Mouse (Mus musculus): ENCODE measurements around the gene Brinp2. TPM values are rescaled to one million over a fixed set of nuclear protein-coding genes. Genes with fewer than 3 reads are reported as not detected.
A peak's percentile ranks its signal among the peaks of the same experiment; 100 is the strongest.

The Brinp2 gene
- polyA plus RNA-seq, 1 experiment from 2014 or later: 0.02 TPM

DNA sequence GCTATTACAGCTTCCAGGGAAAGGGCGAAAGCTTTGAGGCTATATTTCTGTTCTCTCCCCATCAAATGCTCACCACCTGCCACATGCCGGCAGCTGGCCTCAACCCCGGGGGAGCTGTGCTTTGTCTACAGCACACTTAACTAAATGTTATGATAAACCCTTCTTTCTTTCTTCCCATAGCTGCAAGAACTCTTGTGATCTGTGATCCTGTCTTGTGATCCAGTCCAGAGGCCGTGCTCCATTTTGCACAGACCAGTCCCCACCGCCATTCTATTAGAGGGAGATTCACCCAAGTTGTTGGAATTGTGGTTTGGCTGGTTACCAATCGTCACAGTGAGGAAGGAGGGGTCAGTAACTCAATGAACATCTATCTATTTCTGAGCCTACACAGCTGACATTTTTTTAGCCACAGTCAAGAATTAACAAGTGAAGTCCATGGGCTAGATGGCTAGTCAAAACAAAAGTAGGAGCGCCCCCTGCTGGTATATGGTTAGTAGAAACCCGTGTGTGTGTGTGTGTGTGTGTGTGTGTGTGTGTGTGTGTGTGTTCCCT lies 89.0 kb downstream of the Brinp2 start:
- WGBS: 39% methylated on average over 8 of the region's 8 CpGs
- peak; percentile 28 for DNase-seq (ENCODE audit: low spot score)
- H3K36me3 ChIP-seq (ENCODE audit: insufficient read depth, low read length): no peaks in the 10 kb centered on the region
- H3K4me3 ChIP-seq (ENCODE audit: low read depth, low read length): no peak overlapping the region
- no peaks in the 10 kb centered on the region for H3K27me3 ChIP-seq (replicated peaks; ENCODE audit: insufficient read depth, low read length)
- no peaks in the 10 kb centered on the region for H3K4me1 ChIP-seq (ENCODE audit: insufficient read depth, low read depth, low read length)
- TF ChIP-seq CTCF (IDR thresholded peaks at IDR 0.05) (peak; percentile 61), EP300 (IDR thresholded peaks at IDR 0.05) (no peak)
- H3K9ac ChIP-seq (replicated peaks; ENCODE audit: low read depth): no peak overlapping the region
- peak; percentile 19; the same call in 1 of the 2 replicates for ATAC-seq
- no peak overlapping the region for H3K27ac ChIP-seq (ENCODE audit: low read length)
- H3K4me2 ChIP-seq (replicated peaks; ENCODE audit: low read depth, low read length): no peak overlapping the region
- no peaks in the 10 kb centered on the region for H3K9me3 ChIP-seq (ENCODE audit: low read length)

DNA sequence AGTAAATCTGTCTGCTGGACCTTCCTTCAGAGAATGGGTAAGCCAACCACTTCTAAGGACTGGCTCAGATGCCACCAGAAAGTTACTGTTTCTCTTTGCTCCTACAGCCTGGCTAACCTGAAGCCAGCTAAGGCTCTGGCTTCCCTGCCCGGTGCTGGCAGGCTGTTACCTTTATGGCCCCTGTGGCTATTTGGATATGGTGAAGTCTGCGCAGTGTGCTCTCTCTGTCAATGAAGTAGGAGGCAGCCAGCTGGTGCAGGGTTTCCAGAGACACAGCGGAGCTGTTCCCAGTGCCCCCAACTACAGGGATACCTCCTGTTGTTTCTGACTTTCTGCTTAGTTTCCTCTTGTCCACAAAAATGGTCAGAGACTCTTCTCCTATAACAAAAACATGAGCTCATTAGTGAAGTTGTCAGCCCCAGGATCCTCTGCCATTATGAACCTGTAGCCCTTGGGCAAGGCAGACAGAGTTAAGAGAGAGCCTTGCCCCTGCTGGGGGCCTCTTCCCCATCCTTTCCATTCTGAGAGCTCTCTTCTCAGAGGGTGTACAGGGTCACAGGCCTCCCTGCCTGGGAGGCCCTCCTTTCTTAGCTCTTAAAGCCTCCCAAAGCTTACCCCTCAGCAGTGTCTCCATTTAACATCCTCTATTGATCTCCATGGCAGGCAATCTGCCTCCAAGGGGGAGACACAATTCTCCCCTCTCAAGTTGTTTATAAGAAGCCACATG lies 89.7 kb downstream of the Brinp2 start:
- no peak overlapping the region for H3K27ac ChIP-seq (ENCODE audit: low read length)
- WGBS: 68% methylated on average over 3 of the region's 3 CpGs
- H3K9ac ChIP-seq (replicated peaks; ENCODE audit: low read depth): no peak overlapping the region
- no peak for ATAC-seq
- H3K4me1 ChIP-seq (ENCODE audit: insufficient read depth, low read depth, low read length): no peaks in the 10 kb centered on the region
- no peak overlapping the region for H3K4me2 ChIP-seq (replicated peaks; ENCODE audit: low read depth, low read length)
- no peaks in the 10 kb centered on the region for H3K27me3 ChIP-seq (replicated peaks; ENCODE audit: insufficient read depth, low read length)
- no peaks in the 10 kb centered on the region for H3K36me3 ChIP-seq (ENCODE audit: insufficient read depth, low read length)
- no peak overlapping the region for H3K4me3 ChIP-seq (ENCODE audit: low read depth, low read length)
- H3K9me3 ChIP-seq (ENCODE audit: low read length): no peaks in the 10 kb centered on the region
- no peak for DNase-seq (ENCODE audit: low spot score)
- TF ChIP-seq CTCF (IDR thresholded peaks at IDR 0.05) (no peak), EP300 (IDR thresholded peaks at IDR 0.05) (no peak)

DNA sequence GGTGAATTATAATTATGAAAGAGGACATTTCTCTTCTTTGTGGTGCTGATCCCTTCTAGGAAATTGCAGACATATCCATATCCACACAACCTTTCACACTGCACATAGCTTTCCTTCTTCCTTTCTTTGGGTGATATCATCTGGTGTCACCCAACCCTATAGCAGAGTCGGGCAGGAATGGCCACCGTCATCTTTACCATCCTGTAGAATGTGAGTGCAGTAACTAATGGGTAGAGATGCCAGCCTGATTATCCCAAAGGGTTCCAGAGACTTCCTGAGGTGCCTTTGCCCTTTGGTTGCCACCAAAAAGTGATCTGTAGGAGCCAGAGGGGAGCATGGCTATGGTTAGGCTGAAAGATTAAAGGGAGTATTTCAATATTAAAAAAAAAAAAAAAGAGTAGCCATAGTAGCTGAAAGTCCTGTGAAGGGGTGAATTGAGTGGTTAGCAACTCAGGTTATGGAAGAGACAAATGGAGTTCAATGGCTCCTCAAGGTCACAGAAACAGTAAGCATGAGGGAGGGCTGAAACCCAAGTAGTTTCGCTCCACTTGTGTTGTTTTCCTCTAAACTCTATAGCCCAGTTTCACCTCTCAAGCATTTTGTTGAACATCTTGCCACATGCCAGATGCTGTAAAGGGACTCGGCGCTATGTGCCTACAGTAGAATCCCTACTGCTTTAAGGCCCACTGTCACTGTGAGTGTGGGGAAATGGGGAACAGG lies 96.5 kb downstream of the Brinp2 start:
- H3K27ac ChIP-seq (ENCODE audit: low read length): no peak overlapping the region
- no peaks in the 10 kb centered on the region for H3K9me3 ChIP-seq (ENCODE audit: low read length)
- no peak overlapping the region for H3K9ac ChIP-seq (replicated peaks; ENCODE audit: low read depth)
- ATAC-seq: no peak
- no peak overlapping the region for H3K4me3 ChIP-seq (ENCODE audit: low read depth, low read length)
- no peak for TF ChIP-seq CTCF (IDR thresholded peaks at IDR 0.05)
- no peak for TF ChIP-seq EP300 (IDR thresholded peaks at IDR 0.05)
- 94% methylated on average over 5 of the region's 5 CpGs for WGBS
- no peak overlapping the region for H3K4me2 ChIP-seq (replicated peaks; ENCODE audit: low read depth, low read length)
- no peaks in the 10 kb centered on the region for H3K36me3 ChIP-seq (ENCODE audit: insufficient read depth, low read length)
- no peaks in the 10 kb centered on the region for H3K27me3 ChIP-seq (replicated peaks; ENCODE audit: insufficient read depth, low read length)
- no peaks in the 10 kb centered on the region for H3K4me1 ChIP-seq (ENCODE audit: insufficient read depth, low read depth, low read length)
- DNase-seq (ENCODE audit: low spot score): no peak

DNA sequence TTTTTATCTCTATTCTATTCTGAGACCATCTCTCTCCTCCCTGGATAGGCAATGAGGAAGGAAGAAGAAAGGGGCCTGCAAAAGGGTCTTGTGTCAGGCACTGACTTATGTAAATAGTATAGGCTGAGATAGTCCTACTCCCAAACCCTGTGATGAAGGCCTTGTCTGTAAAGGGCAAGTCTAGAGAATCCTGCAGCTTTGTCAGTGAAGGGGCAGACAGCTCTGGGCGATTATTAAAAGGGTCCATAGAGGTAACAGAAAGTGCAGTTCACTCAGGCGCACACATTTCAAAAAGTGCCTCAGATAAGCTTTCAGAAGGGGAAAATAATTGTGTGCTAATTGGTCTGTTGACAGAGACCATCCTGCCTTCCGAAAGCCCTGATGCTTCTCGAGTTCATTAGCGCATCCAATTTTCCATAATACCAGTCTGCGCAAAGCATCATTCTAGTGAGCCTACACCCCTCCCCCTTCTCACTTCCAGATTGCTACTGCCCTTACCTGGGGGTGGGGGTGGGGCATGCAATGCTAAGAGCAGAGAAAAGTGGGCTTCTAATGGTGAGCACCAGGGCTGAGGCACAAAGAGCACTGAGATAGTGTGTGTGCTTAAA lies 97.3 kb downstream of the Brinp2 start:
- DNase-seq (ENCODE audit: low spot score): no peak
- no peak for TF ChIP-seq CTCF (IDR thresholded peaks at IDR 0.05)
- TF ChIP-seq EP300 (IDR thresholded peaks at IDR 0.05): no peak
- Histone ChIP-seq H3K36me3 (ENCODE audit: insufficient read depth, low read length) (no peaks in the 10 kb centered on the region), H3K27me3 (replicated peaks; ENCODE audit: insufficient read depth, low read length) (no peaks in the 10 kb centered on the region), H3K4me1 (ENCODE audit: insufficient read depth, low read depth, low read length) (no peaks in the 10 kb centered on the region), H3K27ac (ENCODE audit: low read length) (no peak overlapping the region), H3K4me2 (replicated peaks; ENCODE audit: low read depth, low read length) (no peak overlapping the region), H3K9ac (replicated peaks; ENCODE audit: low read depth) (no peak overlapping the region), H3K4me3 (ENCODE audit: low read depth, low read length) (no peak overlapping the region), H3K9me3 (ENCODE audit: low read length) (no peaks in the 10 kb centered on the region)
- ATAC-seq: no peak
- 63% methylated on average over 6 of the region's 6 CpGs for WGBS

DNA sequence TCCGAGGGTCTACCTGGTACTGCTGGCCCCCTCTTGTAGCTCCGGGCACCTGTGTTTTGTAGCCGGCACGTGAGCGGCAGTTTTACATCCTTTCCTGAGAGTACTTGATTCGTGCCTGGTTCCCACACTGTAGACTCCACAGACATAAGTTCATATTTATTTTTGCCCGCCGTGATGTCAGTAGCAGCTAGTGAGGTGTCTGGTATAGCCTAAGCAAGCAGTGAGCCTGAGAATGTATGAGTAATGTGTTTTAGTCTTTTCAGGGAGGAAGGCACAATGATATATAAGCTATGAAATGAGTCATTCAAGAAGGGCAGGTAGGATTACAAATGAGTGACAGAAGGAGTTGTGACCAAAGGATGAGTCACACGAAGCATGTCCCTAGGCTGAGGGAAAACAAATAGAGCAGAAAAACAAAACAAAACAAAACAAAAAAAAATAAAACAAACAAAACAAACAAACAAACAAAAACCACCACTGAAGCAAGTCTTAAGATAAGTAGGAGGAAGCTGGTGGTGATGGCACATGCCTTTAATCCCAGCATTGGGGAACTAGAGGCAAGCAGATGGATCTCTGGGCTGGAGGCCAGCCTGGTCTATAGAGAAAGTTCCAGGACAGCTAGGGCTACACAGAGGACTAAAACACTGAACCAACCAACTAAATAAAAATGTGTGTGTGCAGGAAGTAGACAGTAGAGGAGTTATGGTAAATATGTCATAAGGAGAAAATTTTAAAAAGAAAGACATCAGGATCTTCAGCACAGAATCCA lies 100.0 kb downstream of the Brinp2 start:
- Histone ChIP-seq H3K4me2 (replicated peaks; ENCODE audit: low read depth, low read length) (no peak overlapping the region), H3K9me3 (ENCODE audit: low read length) (no peaks in the 10 kb centered on the region), H3K27ac (ENCODE audit: low read length) (no peak overlapping the region), H3K36me3 (ENCODE audit: insufficient read depth, low read length) (no peaks in the 10 kb centered on the region), H3K4me3 (ENCODE audit: low read depth, low read length) (no peak overlapping the region), H3K27me3 (replicated peaks; ENCODE audit: insufficient read depth, low read length) (no peaks in the 10 kb centered on the region), H3K9ac (replicated peaks; ENCODE audit: low read depth) (no peak overlapping the region), H3K4me1 (ENCODE audit: insufficient read depth, low read depth, low read length) (no peaks in the 10 kb centered on the region)
- DNase-seq (ENCODE audit: low spot score) (no peak), ATAC-seq (no peak)
- 70% methylated on average over 9 of the region's 9 CpGs for WGBS
- TF ChIP-seq EP300 (IDR thresholded peaks at IDR 0.05) (no peak), CTCF (IDR thresholded peaks at IDR 0.05) (no peak)
